Mouse (Mus musculus): ENCODE measurements around the gene Gstm3.

Gene Gstm3

GRCm38 (mm10) chr3:107931670-107932069, 37.4 kb downstream of the Gstm3 start, which contains the start of gene Gstm7:
Gene Gstm7, minus strand, starts transcription at chr3:107931817.
- intact Hi-C loops (cut with DNase I), result loop anchor here (5.0 kb wide), 1 partner anchor 216 kb away; the partner anchor contains the start of gene Gnai3

- intact Hi-C loops (cut with DNase I), result loop anchor here (5.0 kb wide), 1 partner anchor 216 kb away; the partner anchor contains the start of gene Gnai3
Measured at GRCm38 (mm10) chr3:107931134-107931533, 37.9 kb downstream of the Gstm3 start.

GRCm38 (mm10) chr3:107929731-107930130, 39.4 kb downstream of the Gstm3 start:
- intact Hi-C loops (cut with DNase I), result loop anchor here (5.0 kb wide), 2 partner anchors 218 to 232 kb away; partner anchors contain the start of genes Ahcyl1 and Gnai3

GRCm38 (mm10) chr3:107929243-107929642, 39.8 kb downstream of the Gstm3 start:
- intact Hi-C loops (cut with DNase I), result loop anchor here (5.0 kb wide), 1 partner anchor 232 kb away; the partner anchor contains the start of gene Ahcyl1

GRCm38 (mm10) chr3:107928691-107929090, 40.4 kb downstream of the Gstm3 start:
- intact Hi-C loops (cut with DNase I), result loop anchor here (5.0 kb wide), 1 partner anchor 231 kb away; the partner anchor contains the start of gene Ahcyl1

- intact Hi-C loops (cut with DNase I), result loop anchor here (5.0 kb wide), 1 partner anchor 231 kb away; the partner anchor contains the start of gene Ahcyl1
Measured at GRCm38 (mm10) chr3:107927841-107928240, 41.2 kb downstream of the Gstm3 start.

- intact Hi-C loops (cut with DNase I), result loop anchor here (5.0 kb wide), 1 partner anchor 228 kb away; the partner anchor contains the start of gene Ahcyl1
Measured at GRCm38 (mm10) chr3:107925335-107925734, 43.7 kb downstream of the Gstm3 start.

- intact Hi-C loops (cut with DNase I), result no loop called here
Measured at GRCm38 (mm10) chr3:107920348-107920747, 48.7 kb downstream of the Gstm3 start.

GRCm38 (mm10) chr3:107917783-107918408, 51.2 kb downstream of the Gstm3 start:
- intact Hi-C loops (cut with DNase I), result loop anchor here (1.0 kb wide), 1 partner anchor 51 kb away; no protein-coding TSS in a partner anchor

- intact Hi-C loops (cut with DNase I), result no loop called here
Measured at GRCm38 (mm10) chr3:107917097-107917496, 52.0 kb downstream of the Gstm3 start.

GRCm38 (mm10) chr3:107916674-107917073, 52.4 kb downstream of the Gstm3 start:
- intact Hi-C loops (cut with DNase I), result no loop called here
